Mouse (Mus musculus): ENCODE measurements around the gene Dok1. TPM values are rescaled to one million over a fixed set of nuclear protein-coding genes. Genes with fewer than 3 reads are reported as not detected.

Gene Dok1
- 1.1 TPM for polyA plus RNA-seq (2015; fragmentation: Illumina TruSeq; extraction: RNeasy Lipid Tissue Mini Kit (QIAGEN cat#74804); ENCODE audit: low read depth, low replicate concordance)

GRCm38 (mm10) chr6:83033249-83034185, at the start of gene Dok1, which contains the start of gene Loxl3:
Gene Dok1, minus strand, starts transcription at chr6:83033471.
Gene Loxl3, plus strand, starts transcription at chr6:83034173.

GRCm38 (mm10) chr6:83077630-83078323, 44.5 kb upstream of the Dok1 start, which contains the start of gene Pcgf1:
Gene Pcgf1, plus strand, starts transcription at chr6:83077869.

GRCm38 (mm10) chr6:83070247-83070310, 36.8 kb upstream of the Dok1 start, which contains the start of gene Tlx2:
Gene Tlx2, minus strand, starts transcription at chr6:83070293.

GRCm38 (mm10) chr6:83057790-83058189, 24.5 kb upstream of the Dok1 start, which contains the start of gene Dqx1:
Gene Dqx1, plus strand, starts transcription at chr6:83057844.

GRCm38 (mm10) chr6:83054871-83055431, 21.7 kb upstream of the Dok1 start, which contains the start of gene Htra2:
Gene Htra2, minus strand, starts transcription at chr6:83055273.

GRCm38 (mm10) chr6:83054074-83054851, 21.0 kb upstream of the Dok1 start, which contains the start of gene Aup1:
Gene Aup1, plus strand, starts transcription at chr6:83054521.

Other genes with a start within 250 kb of the Dok1 start
- gene Sema4f, start 93.7 kb downstream of the Dok1 start, polyA plus RNA-seq (2015; fragmentation: Illumina TruSeq; extraction: RNeasy Lipid Tissue Mini Kit (QIAGEN cat#74804); ENCODE audit: low read depth, low replicate concordance): 24.2 TPM
- gene M1ap, start 86.6 kb downstream of the Dok1 start, polyA plus RNA-seq (2015; fragmentation: Illumina TruSeq; extraction: RNeasy Lipid Tissue Mini Kit (QIAGEN cat#74804); ENCODE audit: low read depth, low replicate concordance): not detected
- 3.7 TPM for gene Loxl3, start 702 bp upstream of the Dok1 start, polyA plus RNA-seq (2015; fragmentation: Illumina TruSeq; extraction: RNeasy Lipid Tissue Mini Kit (QIAGEN cat#74804); ENCODE audit: low read depth, low replicate concordance)
- gene Aup1, start 21.1 kb upstream of the Dok1 start, polyA plus RNA-seq (2015; fragmentation: Illumina TruSeq; extraction: RNeasy Lipid Tissue Mini Kit (QIAGEN cat#74804); ENCODE audit: low read depth, low replicate concordance): 130 TPM
- gene Htra2, start 21.8 kb upstream of the Dok1 start, polyA plus RNA-seq (2015; fragmentation: Illumina TruSeq; extraction: RNeasy Lipid Tissue Mini Kit (QIAGEN cat#74804); ENCODE audit: low read depth, low replicate concordance): 47.0 TPM
- 0.34 TPM for gene Dqx1, start 24.4 kb upstream of the Dok1 start, polyA plus RNA-seq (2015; fragmentation: Illumina TruSeq; extraction: RNeasy Lipid Tissue Mini Kit (QIAGEN cat#74804); ENCODE audit: low read depth, low replicate concordance)
- not detected for gene Tlx2, start 36.8 kb upstream of the Dok1 start, polyA plus RNA-seq (2015; fragmentation: Illumina TruSeq; extraction: RNeasy Lipid Tissue Mini Kit (QIAGEN cat#74804); ENCODE audit: low read depth, low replicate concordance)
- 39.5 TPM for gene Pcgf1, start 44.4 kb upstream of the Dok1 start, polyA plus RNA-seq (2015; fragmentation: Illumina TruSeq; extraction: RNeasy Lipid Tissue Mini Kit (QIAGEN cat#74804); ENCODE audit: low read depth, low replicate concordance)
- not detected for gene Lbx2, start 52.9 kb upstream of the Dok1 start, polyA plus RNA-seq (2015; fragmentation: Illumina TruSeq; extraction: RNeasy Lipid Tissue Mini Kit (QIAGEN cat#74804); ENCODE audit: low read depth, low replicate concordance)
- gene Ccdc142, start 68.1 kb upstream of the Dok1 start, polyA plus RNA-seq (2015; fragmentation: Illumina TruSeq; extraction: RNeasy Lipid Tissue Mini Kit (QIAGEN cat#74804); ENCODE audit: low read depth, low replicate concordance): 1.9 TPM
- 4.3 TPM for gene Gm42688, start 68.1 kb upstream of the Dok1 start, polyA plus RNA-seq (2015; fragmentation: Illumina TruSeq; extraction: RNeasy Lipid Tissue Mini Kit (QIAGEN cat#74804); ENCODE audit: low read depth, low replicate concordance)
- 109 TPM for gene Mrpl53, start 75.6 kb upstream of the Dok1 start, polyA plus RNA-seq (2015; fragmentation: Illumina TruSeq; extraction: RNeasy Lipid Tissue Mini Kit (QIAGEN cat#74804); ENCODE audit: low read depth, low replicate concordance)
- gene Mogs, start 82.0 kb upstream of the Dok1 start, polyA plus RNA-seq (2015; fragmentation: Illumina TruSeq; extraction: RNeasy Lipid Tissue Mini Kit (QIAGEN cat#74804); ENCODE audit: low read depth, low replicate concordance): 21.4 TPM
- gene Wbp1, start 88.1 kb upstream of the Dok1 start, polyA plus RNA-seq (2015; fragmentation: Illumina TruSeq; extraction: RNeasy Lipid Tissue Mini Kit (QIAGEN cat#74804); ENCODE audit: low read depth, low replicate concordance): 53.1 TPM
- 16.5 TPM for gene Ino80b, start 92.0 kb upstream of the Dok1 start, polyA plus RNA-seq (2015; fragmentation: Illumina TruSeq; extraction: RNeasy Lipid Tissue Mini Kit (QIAGEN cat#74804); ENCODE audit: low read depth, low replicate concordance)
- 108 TPM for gene Rtkn, start 102.0 kb upstream of the Dok1 start, polyA plus RNA-seq (2015; fragmentation: Illumina TruSeq; extraction: RNeasy Lipid Tissue Mini Kit (QIAGEN cat#74804); ENCODE audit: low read depth, low replicate concordance)
- gene Wdr54, start 122.9 kb upstream of the Dok1 start, polyA plus RNA-seq (2015; fragmentation: Illumina TruSeq; extraction: RNeasy Lipid Tissue Mini Kit (QIAGEN cat#74804); ENCODE audit: low read depth, low replicate concordance): 30.7 TPM
- gene 1700003E16Rik, start 122.9 kb upstream of the Dok1 start, polyA plus RNA-seq (2015; fragmentation: Illumina TruSeq; extraction: RNeasy Lipid Tissue Mini Kit (QIAGEN cat#74804); ENCODE audit: low read depth, low replicate concordance): 25.7 TPM
- 208 TPM for gene Dctn1, start 132.4 kb upstream of the Dok1 start, polyA plus RNA-seq (2015; fragmentation: Illumina TruSeq; extraction: RNeasy Lipid Tissue Mini Kit (QIAGEN cat#74804); ENCODE audit: low read depth, low replicate concordance)
- 1.6 TPM for gene Slc4a5, start 186.4 kb upstream of the Dok1 start, polyA plus RNA-seq (2015; fragmentation: Illumina TruSeq; extraction: RNeasy Lipid Tissue Mini Kit (QIAGEN cat#74804); ENCODE audit: low read depth, low replicate concordance)